Mouse (Mus musculus): ENCODE data around the gene Csmd2. TPM values are rescaled to one million over a fixed set of nuclear protein-coding genes. Genes with fewer than 3 reads are reported as not detected.

Gene Csmd2
- polyA plus RNA-seq, 2 experiments, result 0.22 to 0.33 TPM

DNA sequence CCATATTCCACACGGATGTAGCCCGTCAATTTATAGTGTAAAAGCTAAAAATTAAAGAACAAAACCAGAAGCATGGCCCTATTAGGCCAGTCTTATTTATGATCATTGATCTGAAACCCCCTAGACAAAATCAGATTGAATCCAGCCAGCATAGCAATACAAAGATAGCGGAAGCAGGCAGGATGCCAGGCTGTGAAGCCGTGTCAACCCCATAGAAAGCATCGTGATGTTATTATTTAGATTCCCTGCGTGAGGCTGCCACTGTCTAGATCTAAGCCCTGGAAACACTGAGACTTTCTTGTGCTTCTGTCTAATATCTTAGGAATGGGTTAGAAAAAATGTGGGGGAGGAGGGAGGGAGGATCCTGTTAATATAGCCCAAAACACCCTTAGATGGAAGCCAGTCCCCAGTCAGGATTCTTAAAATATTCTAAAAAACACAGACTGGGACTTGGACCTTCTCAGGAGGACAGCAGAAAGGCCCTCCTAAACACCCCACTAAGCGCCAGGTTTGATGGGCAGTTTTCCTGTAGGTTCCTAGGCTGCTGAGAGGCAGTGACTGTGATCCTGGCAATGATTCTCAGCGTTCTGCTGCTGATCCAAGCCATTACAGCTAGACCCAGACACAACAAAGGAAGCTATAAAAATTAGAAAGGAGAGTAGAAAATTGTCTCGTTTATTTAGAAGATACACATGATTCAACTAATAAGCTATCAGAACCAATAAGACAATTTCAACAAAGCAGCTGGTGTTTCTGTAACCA lies 419.6 kb downstream of the Csmd2 start:
- Histone ChIP-seq H3K4me2 (replicated peaks; ENCODE audit: low read depth, low read length, severe bottlenecking) (no peak overlapping the region), H3K36me3 (ENCODE audit: control insufficient read depth, insufficient read depth, low read length) (no peaks in the 10 kb centered on the region), H3K9me3 (ENCODE audit: control insufficient read depth, low read length) (no peaks in the 10 kb centered on the region), H3K4me1 (ENCODE audit: control insufficient read depth, insufficient read depth, low read length) (no peaks in the 10 kb centered on the region), H3K9ac (ENCODE audit: low read depth, low read length, severe bottlenecking) (no peak overlapping the region), H3K27me3 (ENCODE audit: control insufficient read depth, insufficient read depth, low read length) (no peaks in the 10 kb centered on the region), H3K27ac (replicated peaks; ENCODE audit: low read depth, low read length) (no peak overlapping the region), H3K4me3 (replicated peaks; ENCODE audit: low read length) (no peak overlapping the region)
- ATAC-seq (ENCODE audit: low FRiP score, low read depth) (no peak), DNase-seq (ENCODE audit: low spot score) (no peak)
- 75% methylated on average over 9 of the region's 9 CpGs for WGBS
- TF ChIP-seq POLR2A (IDR thresholded peaks at IDR 0.05; ENCODE audit: borderline replicate concordance, extremely low read depth, insufficient read depth, insufficient read length), result no peak

GRCm38 (mm10) chr4:128411941-128412630 lies 424.4 kb downstream of the Csmd2 start:
- Histone ChIP-seq H3K27ac (replicated peaks; ENCODE audit: low read depth, low read length) (no peak overlapping the region), H3K27me3 (ENCODE audit: control insufficient read depth, insufficient read depth, low read length) (no peaks in the 10 kb centered on the region), H3K36me3 (ENCODE audit: control insufficient read depth, insufficient read depth, low read length) (no peaks in the 10 kb centered on the region), H3K9me3 (ENCODE audit: control insufficient read depth, low read length) (no peaks in the 10 kb centered on the region), H3K4me3 (replicated peaks; ENCODE audit: low read length) (no peak overlapping the region), H3K4me1 (ENCODE audit: control insufficient read depth, insufficient read depth, low read length) (no peaks in the 10 kb centered on the region), H3K4me2 (replicated peaks; ENCODE audit: low read depth, low read length, severe bottlenecking) (no peak overlapping the region), H3K9ac (ENCODE audit: low read depth, low read length, severe bottlenecking) (no peak overlapping the region)
- WGBS, result 72% methylated on average over 7 of the region's 7 CpGs
- TF ChIP-seq POLR2A (IDR thresholded peaks at IDR 0.05; ENCODE audit: borderline replicate concordance, extremely low read depth, insufficient read depth, insufficient read length), result no peak
- ATAC-seq (ENCODE audit: low FRiP score, low read depth) (no peak), DNase-seq (ENCODE audit: low spot score) (no peak)

- H3K4me3 ChIP-seq (replicated peaks; ENCODE audit: low read length), result no peak overlapping the region
- H3K27me3 ChIP-seq (ENCODE audit: control insufficient read depth, insufficient read depth, low read length), result no peaks in the 10 kb centered on the region
- no peak overlapping the region for H3K4me2 ChIP-seq (replicated peaks; ENCODE audit: low read depth, low read length, severe bottlenecking)
- ATAC-seq (ENCODE audit: low FRiP score, low read depth) (no peak), DNase-seq (ENCODE audit: low spot score) (no peak)
- H3K27ac ChIP-seq (replicated peaks; ENCODE audit: low read depth, low read length), result no peak overlapping the region
- no peaks in the 10 kb centered on the region for H3K4me1 ChIP-seq (ENCODE audit: control insufficient read depth, insufficient read depth, low read length)
- no peaks in the 10 kb centered on the region for H3K36me3 ChIP-seq (ENCODE audit: control insufficient read depth, insufficient read depth, low read length)
- TF ChIP-seq POLR2A (IDR thresholded peaks at IDR 0.05; ENCODE audit: borderline replicate concordance, extremely low read depth, insufficient read depth, insufficient read length), result no peak
- no peaks in the 10 kb centered on the region for H3K9me3 ChIP-seq (ENCODE audit: control insufficient read depth, low read length)
- no peak overlapping the region for H3K9ac ChIP-seq (ENCODE audit: low read depth, low read length, severe bottlenecking)
- 84% methylated on average over 2 of the region's 2 CpGs for WGBS
Measured at GRCm38 (mm10) chr4:128414741-128415140, 427.1 kb downstream of the Csmd2 start.

GRCm38 (mm10) chr4:128419988-128420617 lies 432.4 kb downstream of the Csmd2 start:
- DNase-seq (ENCODE audit: low spot score) (no peak), ATAC-seq (ENCODE audit: low FRiP score, low read depth) (no peak)
- H3K4me1 ChIP-seq (ENCODE audit: control insufficient read depth, insufficient read depth, low read length), result no peaks in the 10 kb centered on the region
- no peaks in the 10 kb centered on the region for H3K36me3 ChIP-seq (ENCODE audit: control insufficient read depth, insufficient read depth, low read length)
- no peaks in the 10 kb centered on the region for H3K27me3 ChIP-seq (ENCODE audit: control insufficient read depth, insufficient read depth, low read length)
- no peak overlapping the region for H3K27ac ChIP-seq (replicated peaks; ENCODE audit: low read depth, low read length)
- no peak for TF ChIP-seq POLR2A (IDR thresholded peaks at IDR 0.05; ENCODE audit: borderline replicate concordance, extremely low read depth, insufficient read depth, insufficient read length)
- H3K9ac ChIP-seq (ENCODE audit: low read depth, low read length, severe bottlenecking), result no peak overlapping the region
- H3K9me3 ChIP-seq (ENCODE audit: control insufficient read depth, low read length), result no peaks in the 10 kb centered on the region
- WGBS, result 74% methylated on average over 7 of the region's 7 CpGs
- no peak overlapping the region for H3K4me2 ChIP-seq (replicated peaks; ENCODE audit: low read depth, low read length, severe bottlenecking)
- no peak overlapping the region for H3K4me3 ChIP-seq (replicated peaks; ENCODE audit: low read length)

GRCm38 (mm10) chr4:128422486-128422885 lies 434.8 kb downstream of the Csmd2 start:
- no peaks in the 10 kb centered on the region for H3K4me1 ChIP-seq (ENCODE audit: control insufficient read depth, insufficient read depth, low read length)
- ATAC-seq (ENCODE audit: low FRiP score, low read depth) (no peak), DNase-seq (ENCODE audit: low spot score) (no peak)
- no peak for TF ChIP-seq POLR2A (IDR thresholded peaks at IDR 0.05; ENCODE audit: borderline replicate concordance, extremely low read depth, insufficient read depth, insufficient read length)
- 64% methylated on average over 4 of the region's 4 CpGs for WGBS
- H3K27ac ChIP-seq (replicated peaks; ENCODE audit: low read depth, low read length), result no peak overlapping the region
- no peak overlapping the region for H3K4me3 ChIP-seq (replicated peaks; ENCODE audit: low read length)
- H3K4me2 ChIP-seq (replicated peaks; ENCODE audit: low read depth, low read length, severe bottlenecking), result no peak overlapping the region
- no peaks in the 10 kb centered on the region for H3K36me3 ChIP-seq (ENCODE audit: control insufficient read depth, insufficient read depth, low read length)
- H3K9ac ChIP-seq (ENCODE audit: low read depth, low read length, severe bottlenecking), result no peak overlapping the region
- H3K9me3 ChIP-seq (ENCODE audit: control insufficient read depth, low read length), result no peaks in the 10 kb centered on the region
- H3K27me3 ChIP-seq (ENCODE audit: control insufficient read depth, insufficient read depth, low read length), result no peaks in the 10 kb centered on the region

Data from limb, embryonic 14.5 days (tissue).